Mouse (Mus musculus) frontal cortex, postnatal 10 days (tissue): ENCODE data around the gene Sf3a3.
A peak's percentile ranks its signal among the peaks of the same experiment; 100 is the strongest.
"Not testable (repeated sequence)": the region's sequence is repeated elsewhere in the genome, so short reads cannot be mapped to it uniquely, and the experiment has no call there.

ENCODE experiments used
- DNase-seq, 2 experiments: peaks; one replicate each; pipeline ENCODE4 v3.0.0; 2022; ENCODE audit warnings: low spot score in 2 of 2, mixed read lengths in 1 of 2

Gene Sf3a3

GRCm38 (mm10) chr4:124700248-124700971 is 14.2 kb upstream of the Sf3a3 start, which contains the start of gene Fhl3:
Gene Fhl3, plus strand, starts transcription at chr4:124700701.
- no peak for DNase-seq

- no peak for DNase-seq
Observed at GRCm38 (mm10) chr4:124701052-124701845, 13.3 kb upstream of the Sf3a3 start.

GRCm38 (mm10) chr4:124701916-124702315 is 12.7 kb upstream of the Sf3a3 start:
- no peak for DNase-seq

- DNase-seq, result no peak
Observed at GRCm38 (mm10) chr4:124703406-124703805, 11.2 kb upstream of the Sf3a3 start.

GRCm38 (mm10) chr4:124703881-124704796 is 10.4 kb upstream of the Sf3a3 start:
- no peak for DNase-seq

DNA sequence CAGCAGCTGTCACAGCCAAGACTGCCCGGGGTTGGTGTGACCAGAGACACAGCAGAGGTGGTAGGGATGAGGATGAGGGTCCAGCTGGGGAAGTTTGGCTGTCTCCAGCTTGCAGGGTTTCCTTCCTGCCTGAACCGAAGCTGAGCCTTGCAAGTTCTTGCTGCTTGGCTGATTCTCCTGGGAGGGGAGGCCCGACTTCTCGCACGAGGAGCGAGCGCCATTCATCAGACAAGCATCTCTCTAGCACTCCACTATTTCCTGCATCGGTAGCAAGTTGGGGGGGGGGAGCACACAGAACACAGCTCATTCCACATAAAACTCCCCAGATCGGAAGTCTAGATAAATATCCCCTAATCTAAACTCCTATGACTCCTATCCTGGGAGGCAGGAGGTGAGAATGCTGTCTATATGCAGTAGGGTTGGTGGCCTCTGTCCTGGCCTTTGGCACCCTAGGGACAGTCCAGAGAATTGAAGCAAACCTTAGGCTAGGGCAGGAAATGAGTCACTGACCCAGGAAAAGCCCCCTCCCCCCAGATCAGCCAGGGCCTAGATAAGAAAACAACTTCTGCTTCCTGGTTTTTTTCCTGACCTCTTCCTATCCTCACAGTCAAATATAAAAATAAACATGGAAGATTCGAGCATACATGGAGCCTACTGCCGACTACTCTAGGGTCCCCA is 9.6 kb upstream of the Sf3a3 start:
- no peak for DNase-seq

GRCm38 (mm10) chr4:124705661-124706269 is 8.8 kb upstream of the Sf3a3 start:
- DNase-seq, result no peak

DNA sequence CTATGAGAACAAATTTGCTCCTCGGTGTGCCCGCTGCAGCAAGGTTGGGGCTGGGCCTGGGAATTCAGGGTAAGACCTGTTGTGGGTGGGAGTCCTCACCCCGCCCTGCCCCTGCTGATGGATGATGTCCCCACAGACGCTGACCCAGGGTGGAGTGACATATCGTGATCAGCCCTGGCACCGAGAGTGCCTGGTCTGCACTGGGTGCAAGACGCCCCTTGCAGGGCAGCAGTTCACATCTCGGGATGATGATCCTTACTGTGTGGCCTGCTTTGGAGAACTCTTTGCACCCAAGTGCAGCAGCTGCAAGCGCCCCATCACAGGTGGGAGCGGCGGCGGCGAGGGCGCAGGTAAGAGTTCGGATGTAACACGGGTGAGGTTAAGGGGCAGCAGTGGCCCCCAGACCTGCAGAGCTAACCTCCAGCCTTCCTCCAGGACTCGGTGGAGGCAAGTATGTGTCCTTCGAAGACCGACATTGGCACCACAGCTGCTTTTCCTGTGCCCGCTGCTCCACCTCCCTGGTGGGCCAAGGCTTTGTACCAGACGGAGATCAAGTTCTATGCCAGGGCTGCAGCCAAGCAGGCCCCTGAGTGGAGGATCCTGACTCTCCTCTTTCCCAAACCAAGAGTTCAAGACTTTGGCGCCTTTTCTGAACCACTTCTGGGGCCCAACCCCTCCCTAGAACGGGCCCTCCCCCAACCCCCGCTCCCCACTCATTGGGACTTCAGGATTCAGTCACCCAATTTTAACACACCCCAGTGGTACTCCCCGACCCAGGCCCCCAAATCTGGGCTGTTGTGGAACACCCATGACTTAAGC is 7.0 kb upstream of the Sf3a3 start:
- DNase-seq, result not testable (repeated sequence)

- DNase-seq, result not testable (repeated sequence)
Observed at GRCm38 (mm10) chr4:124708200-124708517, 6.4 kb upstream of the Sf3a3 start.

DNA sequence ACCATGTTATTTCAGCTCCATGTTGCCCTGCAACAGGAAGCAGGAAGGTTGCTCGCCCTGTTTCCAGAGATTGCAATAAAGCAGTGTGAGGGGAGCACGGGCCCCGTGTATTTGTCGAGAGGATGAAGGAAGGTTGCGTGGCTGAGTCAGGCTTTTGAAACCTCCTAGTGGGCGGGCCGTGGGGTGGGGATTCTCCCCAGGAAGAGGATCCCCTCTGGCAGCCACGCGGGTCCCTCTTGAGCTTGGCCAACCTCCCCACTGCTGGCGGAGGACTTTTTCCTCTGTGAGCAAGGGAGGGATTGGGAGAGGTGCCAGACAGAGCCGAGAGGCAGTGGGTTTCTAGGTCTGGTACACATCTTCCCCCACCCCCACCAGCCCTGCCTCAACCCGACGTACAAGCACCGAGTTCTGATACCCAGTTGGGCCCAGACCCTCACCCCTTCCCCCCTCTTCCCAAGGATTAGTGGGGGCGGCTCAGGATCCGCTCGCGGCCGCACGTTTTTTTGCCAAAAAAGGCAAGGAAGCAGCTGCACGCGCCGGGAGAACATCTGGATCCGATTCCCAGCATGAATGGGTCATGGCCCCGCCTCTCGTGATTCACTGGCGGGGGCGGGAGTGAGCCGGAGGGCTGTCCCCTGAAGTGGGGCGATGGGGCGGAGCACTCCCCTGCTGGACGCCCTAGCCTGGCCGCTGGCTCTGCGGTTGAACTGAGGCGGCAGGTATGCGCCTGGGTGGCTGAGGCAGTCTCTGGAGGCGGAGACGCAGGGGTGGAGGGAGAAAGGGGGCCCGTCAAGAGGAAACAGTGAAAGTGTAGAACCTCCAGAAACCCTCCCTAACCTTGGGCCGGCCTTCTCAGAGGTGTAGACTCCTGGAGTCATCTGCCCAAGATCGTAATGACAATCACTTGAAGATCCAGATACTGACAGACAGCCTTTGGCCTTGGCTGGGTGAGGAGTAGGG is 5.8 kb upstream of the Sf3a3 start:
- peak; percentile 75 to 79 for DNase-seq

DNA sequence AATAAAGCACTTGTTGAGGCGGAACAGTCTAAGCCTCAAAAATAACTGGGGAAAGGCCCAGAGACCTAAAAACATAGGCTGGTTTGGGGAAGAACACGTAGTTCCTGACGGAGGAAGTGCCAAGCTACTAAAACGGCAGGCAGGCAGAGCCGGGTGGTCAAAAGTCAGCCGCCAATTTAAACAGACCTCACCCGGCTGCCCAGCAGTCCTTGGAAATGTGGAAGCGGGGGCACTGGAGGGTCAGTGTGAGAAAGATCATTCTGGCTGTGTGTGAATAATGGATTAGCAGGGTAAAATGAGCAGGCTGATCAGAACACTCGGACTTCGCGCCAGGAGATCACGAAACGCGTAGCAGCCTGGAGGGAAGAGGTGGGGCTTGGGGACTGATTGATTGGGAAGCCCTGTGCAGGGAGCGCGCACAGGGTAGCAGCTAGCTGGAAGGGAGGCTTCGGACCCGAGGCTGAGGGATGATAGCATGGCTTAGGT is 4.6 kb upstream of the Sf3a3 start:
- DNase-seq, result peak in 1 of 2 experiments; percentile 14

DNA sequence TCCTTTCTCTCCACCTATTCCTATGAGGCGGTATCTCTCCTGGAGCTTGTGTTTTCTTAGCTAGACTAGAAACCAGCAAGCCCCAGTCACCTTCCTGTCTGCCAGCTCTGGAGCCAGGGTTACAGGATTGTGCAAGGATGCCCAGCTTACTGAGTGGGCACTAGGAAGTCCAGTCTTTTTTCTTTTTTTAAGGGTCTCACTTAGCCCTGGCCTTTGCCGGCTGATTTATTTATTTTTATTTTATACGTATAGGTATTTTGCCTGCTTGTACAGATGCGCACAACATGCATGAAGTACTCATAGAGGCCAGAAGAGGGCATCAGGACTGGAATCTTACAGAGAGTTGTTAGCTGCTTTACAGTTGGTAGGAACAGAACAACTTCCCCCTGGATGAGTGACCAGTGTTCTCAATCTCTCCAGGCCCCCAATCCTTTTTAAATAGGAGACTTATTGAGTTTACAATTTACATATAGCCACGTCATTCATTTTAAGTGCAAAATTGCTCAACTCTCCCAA is 3.7 kb upstream of the Sf3a3 start:
- no peak for DNase-seq

DNA sequence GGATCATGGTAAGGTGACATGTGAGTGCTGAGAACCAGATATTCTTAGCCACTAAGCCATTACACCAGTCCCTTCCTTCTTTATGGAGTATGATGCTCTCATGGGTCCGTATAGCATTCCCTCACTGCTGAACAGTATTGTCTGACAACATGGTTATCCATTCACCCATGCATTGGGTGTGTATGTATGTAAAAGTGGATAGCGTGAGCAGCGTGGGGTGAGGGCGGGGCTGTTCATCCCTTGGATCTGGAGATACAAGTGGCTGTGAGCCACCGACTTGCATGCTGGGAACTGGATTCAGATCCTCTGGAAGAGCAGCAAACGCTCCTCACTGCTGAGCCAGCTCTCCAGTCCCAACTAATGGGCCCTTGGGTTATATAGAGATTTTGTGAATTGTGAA is 2.0 kb upstream of the Sf3a3 start:
- DNase-seq, result no peak

DNA sequence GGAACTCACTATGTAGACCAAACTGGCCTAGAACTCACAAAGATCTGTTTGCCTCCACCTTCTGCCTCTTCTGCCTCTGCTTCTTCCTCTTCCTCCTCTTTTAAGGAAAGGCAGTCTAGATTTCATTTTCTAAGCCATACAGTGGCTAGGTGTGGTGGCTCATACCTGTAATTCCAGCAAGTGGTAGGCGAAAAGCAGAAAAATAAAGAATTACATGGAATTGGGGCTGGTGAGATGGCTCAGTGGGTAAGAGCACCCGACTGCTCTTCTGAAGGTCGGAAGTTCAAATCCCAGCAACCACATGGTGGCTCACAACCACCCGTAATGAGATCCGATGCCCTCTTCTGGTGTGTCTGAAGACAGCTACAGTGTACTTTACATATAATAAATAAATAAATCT is 726 bp upstream of the Sf3a3 start:
- DNase-seq, result not testable (repeated sequence)

GRCm38 (mm10) chr4:124719101-124719500 is 4.5 kb downstream of the Sf3a3 start:
- no peak for DNase-seq

GRCm38 (mm10) chr4:124726121-124726520 is 11.5 kb downstream of the Sf3a3 start:
- no peak for DNase-seq

GRCm38 (mm10) chr4:124736952-124737351 is 22.4 kb downstream of the Sf3a3 start:
- DNase-seq, result no peak

- DNase-seq, result no peak
Observed at GRCm38 (mm10) chr4:124737486-124737885, 22.9 kb downstream of the Sf3a3 start.

DNA sequence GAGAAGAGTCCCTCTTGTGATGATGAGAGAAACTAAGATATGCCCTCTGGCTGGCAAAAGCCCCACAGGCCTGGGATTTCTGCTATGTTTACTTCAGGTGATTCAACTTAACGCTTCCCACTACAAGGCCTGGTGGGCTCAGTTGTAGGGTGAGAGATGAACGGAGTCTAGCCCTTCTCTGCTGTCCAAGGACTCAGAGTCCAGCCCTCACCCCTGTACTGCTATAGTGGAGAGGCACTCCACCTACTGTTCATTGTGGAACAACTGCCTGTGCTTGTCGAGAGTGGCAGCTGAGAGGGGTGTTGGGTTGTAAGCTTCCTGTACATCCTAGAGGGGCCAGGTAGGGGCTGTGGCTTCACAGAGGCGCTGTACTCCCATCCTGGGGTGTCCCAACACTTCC is 23.4 kb downstream of the Sf3a3 start:
- no peak for DNase-seq
